Mouse (Mus musculus): ENCODE measurements around the gene Prn. TPM values are rescaled to one million over a fixed set of nuclear protein-coding genes. Genes with fewer than 3 reads are reported as not detected.

Prn gene
- polyA plus RNA-seq, 1 experiment from 2014 or later = not detected

- H3K27ac ChIP-seq (replicated peaks; ENCODE audit: low read depth, low read length) = no peak overlapping the region
- no peak overlapping the region for H3K9ac ChIP-seq (ENCODE audit: low read depth, low read length)
- 78% methylated on average over 7 of the region's 7 CpGs for whole genome bisulfite sequencing
- H3K4me2 ChIP-seq (ENCODE audit: low read depth, low read length) = no peak overlapping the region
- H3K4me1 ChIP-seq (ENCODE audit: control insufficient read depth, insufficient read depth, low read length) = no peaks in the 10 kb centered on the region
- peaks cover 22% of the 10 kb centered on the region for H3K27me3 ChIP-seq (replicated peaks; ENCODE audit: control insufficient read depth, insufficient read depth, low read length)
- H3K9me3 ChIP-seq (ENCODE audit: control insufficient read depth, low read length) = no peaks in the 10 kb centered on the region
- no peaks in the 10 kb centered on the region for H3K36me3 ChIP-seq (ENCODE audit: control insufficient read depth, insufficient read depth, low read length)
- no peak overlapping the region for H3K4me3 ChIP-seq (ENCODE audit: low read depth, low read length)
- ATAC-seq (ENCODE audit: low read depth) (no peak), DNase-seq (ENCODE audit: low spot score) (no peak)
These were observed 46.8 kb downstream of the Prn start for GRCm38 (mm10) chr2:131956336-131957256.

GRCm38 (mm10) chr2:131957731-131958222 lies 48.0 kb downstream of the Prn start:
- Histone ChIP-seq H3K36me3 (ENCODE audit: control insufficient read depth, insufficient read depth, low read length) (no peaks in the 10 kb centered on the region), H3K9me3 (ENCODE audit: control insufficient read depth, low read length) (no peaks in the 10 kb centered on the region), H3K9ac (ENCODE audit: low read depth, low read length) (no peak overlapping the region), H3K27ac (replicated peaks; ENCODE audit: low read depth, low read length) (no peak overlapping the region), H3K4me2 (ENCODE audit: low read depth, low read length) (no peak overlapping the region), H3K27me3 (replicated peaks; ENCODE audit: control insufficient read depth, insufficient read depth, low read length) (peaks cover 16% of the 10 kb centered on the region), H3K4me3 (ENCODE audit: low read depth, low read length) (no peak overlapping the region), H3K4me1 (ENCODE audit: control insufficient read depth, insufficient read depth, low read length) (no peaks in the 10 kb centered on the region)
- ATAC-seq (ENCODE audit: low read depth) (no peak), DNase-seq (ENCODE audit: low spot score) (peak; percentile 33)
- 49% methylated on average over 9 of the region's 9 CpGs for WGBS

DNA sequence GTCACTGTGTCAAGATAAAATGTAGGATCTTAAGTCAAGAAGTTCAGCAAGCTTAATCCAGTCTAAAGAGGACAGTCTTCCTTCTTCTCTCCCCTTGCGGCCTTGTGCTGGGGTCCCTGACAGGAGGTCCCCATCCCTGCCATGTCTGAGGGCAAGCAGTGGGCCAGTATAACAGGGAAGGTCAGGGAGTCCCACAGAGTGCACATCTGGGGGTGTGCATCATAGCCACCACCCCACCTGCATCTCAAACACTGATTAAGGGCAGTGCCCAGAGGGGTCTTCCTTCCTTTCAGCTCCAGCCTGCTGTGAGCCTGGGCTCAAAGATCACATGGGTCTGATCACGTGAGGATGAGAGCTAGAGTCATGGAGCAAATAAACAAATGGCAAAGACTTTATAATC lies 51.9 kb downstream of the Prn start:
- WGBS = 69% methylated on average over 2 of the region's 2 CpGs
- no peaks in the 10 kb centered on the region for H3K36me3 ChIP-seq (ENCODE audit: control insufficient read depth, insufficient read depth, low read length)
- H3K27me3 ChIP-seq (replicated peaks; ENCODE audit: control insufficient read depth, insufficient read depth, low read length) = no peaks in the 10 kb centered on the region
- H3K4me3 ChIP-seq (ENCODE audit: low read depth, low read length) = no peak overlapping the region
- H3K27ac ChIP-seq (replicated peaks; ENCODE audit: low read depth, low read length) = no peak overlapping the region
- H3K9ac ChIP-seq (ENCODE audit: low read depth, low read length) = no peak overlapping the region
- DNase-seq (ENCODE audit: low spot score) (no peak), ATAC-seq (ENCODE audit: low read depth) (no peak)
- H3K4me1 ChIP-seq (ENCODE audit: control insufficient read depth, insufficient read depth, low read length) = no peaks in the 10 kb centered on the region
- H3K4me2 ChIP-seq (ENCODE audit: low read depth, low read length) = no peak overlapping the region
- H3K9me3 ChIP-seq (ENCODE audit: control insufficient read depth, low read length) = no peaks in the 10 kb centered on the region

DNA sequence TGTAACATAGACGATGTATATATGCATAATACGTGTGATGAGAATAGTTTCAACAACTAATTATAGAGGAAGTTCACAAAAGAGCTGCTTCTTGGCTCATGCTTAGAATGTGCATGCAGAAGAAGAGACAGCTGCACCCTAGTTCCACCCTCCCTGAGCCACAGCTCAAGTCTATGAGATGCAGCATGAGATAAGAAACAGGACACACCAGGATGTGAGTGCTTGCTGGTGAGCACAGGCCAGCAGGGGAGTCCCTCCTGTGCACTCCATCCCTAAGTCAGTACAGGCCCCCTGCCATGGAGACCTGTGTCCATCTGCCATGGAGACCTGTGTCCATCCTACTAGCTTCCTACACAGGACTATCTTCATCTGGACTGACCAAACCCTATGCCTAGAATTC lies 60.8 kb downstream of the Prn start:
- Histone ChIP-seq H3K9ac (ENCODE audit: low read depth, low read length) (no peak overlapping the region), H3K27me3 (replicated peaks; ENCODE audit: control insufficient read depth, insufficient read depth, low read length) (no peaks in the 10 kb centered on the region), H3K9me3 (ENCODE audit: control insufficient read depth, low read length) (no peaks in the 10 kb centered on the region), H3K4me2 (ENCODE audit: low read depth, low read length) (no peak overlapping the region), H3K27ac (replicated peaks; ENCODE audit: low read depth, low read length) (no peak overlapping the region), H3K4me3 (ENCODE audit: low read depth, low read length) (no peak overlapping the region), H3K36me3 (ENCODE audit: control insufficient read depth, insufficient read depth, low read length) (no peaks in the 10 kb centered on the region), H3K4me1 (ENCODE audit: control insufficient read depth, insufficient read depth, low read length) (no peaks in the 10 kb centered on the region)
- WGBS = 89% methylated on average over 2 of the region's 2 CpGs
- ATAC-seq (ENCODE audit: low read depth) (no peak), DNase-seq (ENCODE audit: low spot score) (no peak)

GRCm38 (mm10) chr2:131971098-131971497 lies 61.3 kb downstream of the Prn start:
- H3K4me1 ChIP-seq (ENCODE audit: control insufficient read depth, insufficient read depth, low read length) = no peaks in the 10 kb centered on the region
- ATAC-seq (ENCODE audit: low read depth) (no peak), DNase-seq (ENCODE audit: low spot score) (no peak)
- H3K4me3 ChIP-seq (ENCODE audit: low read depth, low read length) = no peak overlapping the region
- H3K9ac ChIP-seq (ENCODE audit: low read depth, low read length) = no peak overlapping the region
- H3K27me3 ChIP-seq (replicated peaks; ENCODE audit: control insufficient read depth, insufficient read depth, low read length) = no peaks in the 10 kb centered on the region
- no peak overlapping the region for H3K27ac ChIP-seq (replicated peaks; ENCODE audit: low read depth, low read length)
- H3K36me3 ChIP-seq (ENCODE audit: control insufficient read depth, insufficient read depth, low read length) = no peaks in the 10 kb centered on the region
- no peaks in the 10 kb centered on the region for H3K9me3 ChIP-seq (ENCODE audit: control insufficient read depth, low read length)
- 79% methylated on average over 4 of the region's 4 CpGs for WGBS
- no peak overlapping the region for H3K4me2 ChIP-seq (ENCODE audit: low read depth, low read length)

DNA sequence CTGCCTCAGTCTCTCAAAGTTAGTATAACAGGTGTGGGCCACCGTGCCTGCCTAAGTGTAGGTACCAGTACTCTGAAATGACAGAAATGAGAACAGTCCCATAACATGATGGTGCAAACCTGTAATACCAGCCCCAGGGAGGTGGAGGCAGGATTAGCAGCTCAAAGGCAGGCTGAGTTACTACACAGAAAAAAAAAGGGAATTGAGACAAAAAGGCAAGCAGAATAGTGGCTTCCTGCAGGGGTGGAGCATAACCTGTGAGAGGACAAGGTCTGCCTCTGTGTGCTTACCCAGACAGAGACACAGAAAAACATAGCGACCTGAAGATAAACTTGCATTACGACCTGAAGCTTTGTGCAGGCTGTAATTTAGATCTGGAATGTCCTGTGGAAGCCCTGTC lies 66.9 kb downstream of the Prn start:
- Histone ChIP-seq H3K9ac (ENCODE audit: low read depth, low read length) (no peak overlapping the region), H3K27ac (replicated peaks; ENCODE audit: low read depth, low read length) (no peak overlapping the region), H3K4me2 (ENCODE audit: low read depth, low read length) (no peak overlapping the region), H3K4me3 (ENCODE audit: low read depth, low read length) (no peak overlapping the region), H3K9me3 (ENCODE audit: control insufficient read depth, low read length) (0 out of 2 replicates have a peak, but pooled peaks cover 7% of the 10 kb centered on the region), H3K4me1 (ENCODE audit: control insufficient read depth, insufficient read depth, low read length) (no peaks in the 10 kb centered on the region), H3K36me3 (ENCODE audit: control insufficient read depth, insufficient read depth, low read length) (no peaks in the 10 kb centered on the region), H3K27me3 (replicated peaks; ENCODE audit: control insufficient read depth, insufficient read depth, low read length) (no peaks in the 10 kb centered on the region)
- DNase-seq (ENCODE audit: low spot score) (no peak), ATAC-seq (ENCODE audit: low read depth) (no peak)
- whole genome bisulfite sequencing = 70% methylated on average over 3 of the region's 3 CpGs

GRCm38 (mm10) chr2:131980866-131981265 lies 71.1 kb downstream of the Prn start:
- H3K27ac ChIP-seq (replicated peaks; ENCODE audit: low read depth, low read length) = no peak overlapping the region
- no peaks in the 10 kb centered on the region for H3K27me3 ChIP-seq (replicated peaks; ENCODE audit: control insufficient read depth, insufficient read depth, low read length)
- H3K36me3 ChIP-seq (ENCODE audit: control insufficient read depth, insufficient read depth, low read length) = no peaks in the 10 kb centered on the region
- H3K9ac ChIP-seq (ENCODE audit: low read depth, low read length) = no peak overlapping the region
- WGBS = 37% methylated on average over 9 of the region's 9 CpGs
- no peaks in the 10 kb centered on the region for H3K4me1 ChIP-seq (ENCODE audit: control insufficient read depth, insufficient read depth, low read length)
- ATAC-seq (ENCODE audit: low read depth) = peak; percentile 37; the same call in 1 of the 2 replicates
- H3K4me3 ChIP-seq (ENCODE audit: low read depth, low read length) = no peak overlapping the region
- no peak overlapping the region for H3K4me2 ChIP-seq (ENCODE audit: low read depth, low read length)
- H3K9me3 ChIP-seq (ENCODE audit: control insufficient read depth, low read length) = 0 out of 2 replicates have a peak, but pooled peaks cover 7% of the 10 kb centered on the region
- peak; percentile 56 for DNase-seq (ENCODE audit: low spot score)

DNA sequence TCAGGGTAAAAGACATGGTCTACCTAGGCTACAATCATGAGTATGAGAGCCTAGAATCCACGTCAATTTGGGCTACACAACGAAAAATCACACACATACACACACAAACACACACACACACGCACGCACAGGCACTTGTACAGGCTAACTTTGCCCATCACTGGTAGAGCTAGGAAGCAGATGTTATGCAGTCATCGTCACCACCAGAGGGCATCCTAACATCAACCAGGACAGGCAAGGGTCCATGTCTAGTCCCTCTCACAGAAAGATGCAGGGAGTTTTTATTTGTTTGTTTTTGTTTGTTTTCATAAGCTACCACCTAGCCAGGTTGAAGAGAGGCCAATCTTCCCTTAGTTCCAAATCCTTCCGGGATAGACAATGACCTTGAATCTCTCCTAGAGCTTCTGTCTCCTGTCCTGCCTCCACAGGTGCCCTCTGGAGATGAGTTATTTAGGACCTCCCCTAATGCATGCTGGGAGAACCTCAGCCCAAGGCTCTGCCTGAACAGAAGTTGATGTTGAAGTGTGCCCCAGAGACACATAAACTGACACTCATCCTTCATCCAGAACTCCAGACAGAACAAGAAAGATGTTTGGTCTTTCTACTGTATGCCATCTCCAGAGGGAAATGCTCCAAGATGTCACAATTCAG lies 72.9 kb downstream of the Prn start:
- Histone ChIP-seq H3K4me2 (ENCODE audit: low read depth, low read length) (no peak overlapping the region), H3K27ac (replicated peaks; ENCODE audit: low read depth, low read length) (no peak overlapping the region), H3K4me1 (ENCODE audit: control insufficient read depth, insufficient read depth, low read length) (no peaks in the 10 kb centered on the region), H3K36me3 (ENCODE audit: control insufficient read depth, insufficient read depth, low read length) (no peaks in the 10 kb centered on the region), H3K4me3 (ENCODE audit: low read depth, low read length) (no peak overlapping the region), H3K9ac (ENCODE audit: low read depth, low read length) (no peak overlapping the region), H3K9me3 (ENCODE audit: control insufficient read depth, low read length) (0 out of 2 replicates have a peak, but pooled peaks cover 6% of the 10 kb centered on the region), H3K27me3 (replicated peaks; ENCODE audit: control insufficient read depth, insufficient read depth, low read length) (no peaks in the 10 kb centered on the region)
- WGBS = 21% methylated on average over 6 of the region's 6 CpGs
- DNase-seq (ENCODE audit: low spot score) (peak; percentile 87), ATAC-seq (ENCODE audit: low read depth) (peak; percentile 90)
